Mouse (Mus musculus): ENCODE data around the gene Vps53.

GRCm38 (mm10) chr11:76083941-76084367 lies 95.5 kb downstream of the Vps53 start:
- TF ChIP-seq EP300 (IDR thresholded peaks at IDR 0.05; ENCODE audit: insufficient read depth, low read depth, low read length) (no peak), CTCF (IDR thresholded peaks at IDR 0.05) (no peak)

Measured in heart, adult 2 months (tissue).